Mouse (Mus musculus) neural tube, embryonic 12.5 days (tissue): Measurements from ENCODE around the gene Itgb7. TPM values are rescaled to one million over a fixed set of nuclear protein-coding genes. Genes with fewer than 3 reads are reported as not detected.

Experiments used
- ATAC-seq: fragments of 200-750 bp; cut with Nextera tagmentation; 2 replicates; pipeline ENCODE4 v1.8.0; 2017; ENCODE audit warnings: low read depth, mild to moderate bottlenecking, moderate TSS enrichment, moderate library complexity; ENCODE audit not compliant: low FRiP score
- H3K27ac ChIP-seq: fragments of 300-500 bp; sonication (generic); 2 replicates; pipeline ENCODE4 v1.5.1; 2016
- H3K27me3 ChIP-seq: fragments of 300-500 bp; sonication (generic); replicated peaks from 2 replicates; pipeline ENCODE4 v1.6.1; 2016; ENCODE audit warnings: mild to moderate bottlenecking
- H3K36me3 ChIP-seq: fragments of 300-500 bp; sonication (generic); 2 replicates; pipeline ENCODE4 v1.6.1; 2016; ENCODE audit warnings: mild to moderate bottlenecking
- H3K4me1 ChIP-seq: fragments of 300-500 bp; sonication (generic); 2 replicates; pipeline ENCODE4 v1.6.1; 2016
- H3K4me2 ChIP-seq: fragments of 300-500 bp; sonication (generic); replicated peaks from 2 replicates; pipeline ENCODE4 v1.6.1; 2016; ENCODE audit warnings: mild to moderate bottlenecking
- H3K4me3 ChIP-seq: fragments of 300-500 bp; sonication (generic); 2 replicates; pipeline ENCODE4 v1.5.1; 2016
- H3K9ac ChIP-seq: fragments of 300-500 bp; sonication (generic); 2 replicates; pipeline ENCODE4 v1.6.1; 2016; ENCODE audit warnings: mild to moderate bottlenecking
- H3K9me3 ChIP-seq: fragments of 300-500 bp; sonication (generic); 2 replicates; pipeline ENCODE4 v1.6.1; 2016; ENCODE audit warnings: mild to moderate bottlenecking
- WGBS: fragments of 180-500 bp; shearing (Covaris S2); methylation state at CpG from one replicate; pipeline ENCODE4 v1.1.7; 2016; 5-methylcytosine and 5-hydroxymethylcytosine counted together
- polyA plus RNA-seq: library from polyadenylated mRNA; unstranded; fragments of >200 nt; fragmentation: Nextera tagmentation; extraction: Ambion mirVana; gene quantifications from 2 replicates; pipeline ENCODE4 v1.2.1, GENCODE M21; 2016

The Itgb7 gene
- polyA plus RNA-seq, 1 experiment from 2014 or later, result 0.29 TPM

DNA sequence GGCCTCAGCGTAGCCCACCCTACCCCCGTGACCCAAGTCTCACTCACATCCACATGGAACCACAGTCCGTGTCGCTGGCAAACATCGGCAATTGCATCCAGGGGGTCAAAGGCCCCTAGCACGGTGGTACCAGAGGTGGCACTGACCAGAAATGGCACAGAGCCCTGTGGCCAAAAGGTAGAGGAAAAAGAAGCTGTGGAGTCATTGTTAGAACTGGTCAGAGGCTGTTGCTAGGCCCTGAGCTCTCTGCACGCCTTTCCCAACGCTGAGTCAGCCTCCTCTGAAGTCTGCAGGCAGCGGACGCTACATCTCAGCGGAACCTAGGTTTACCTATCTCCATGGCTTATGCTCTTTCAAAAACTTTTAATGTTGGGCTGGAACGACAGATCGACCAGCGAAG is 51.8 kb downstream of the Itgb7 start:
- H3K4me1 ChIP-seq, result no peaks in the 10 kb centered on the region
- H3K27ac ChIP-seq, result no peak overlapping the region
- H3K36me3 ChIP-seq, result peaks cover 9% of the 10 kb centered on the region
- no peak overlapping the region for H3K4me3 ChIP-seq
- H3K9ac ChIP-seq, result 0 out of 2 replicates have a peak overlapping the region, but pooled peaks have one; percentile 21
- no peaks in the 10 kb centered on the region for H3K9me3 ChIP-seq
- no peak overlapping the region for H3K4me2 ChIP-seq
- no peak for ATAC-seq
- H3K27me3 ChIP-seq, result no peaks in the 10 kb centered on the region
- 93% methylated on average over 14 of the region's 14 CpGs for WGBS

DNA sequence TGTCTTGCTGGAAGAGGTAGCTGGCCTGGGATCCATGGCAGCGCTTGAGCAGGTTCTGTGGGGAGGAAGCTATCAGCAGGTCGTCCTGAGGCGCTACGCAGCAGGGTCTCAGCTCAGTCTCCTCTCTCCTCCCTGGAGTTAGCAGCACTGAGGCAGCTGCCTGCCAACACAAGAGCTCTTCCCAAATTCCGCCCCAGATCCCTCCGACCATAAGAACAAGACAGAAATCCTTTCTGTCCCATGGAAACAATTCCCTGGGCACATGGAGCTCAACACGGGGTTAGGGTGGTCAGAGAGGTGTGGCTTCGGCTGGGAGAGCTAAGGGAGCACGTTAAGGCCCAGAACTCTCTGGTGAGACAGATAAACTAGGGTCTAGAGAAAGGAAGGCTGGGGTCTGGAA is 52.6 kb downstream of the Itgb7 start:
- Histone ChIP-seq H3K9ac (no peak overlapping the region), H3K9me3 (no peaks in the 10 kb centered on the region), H3K27ac (no peak overlapping the region), H3K4me3 (no peak overlapping the region), H3K27me3 (no peaks in the 10 kb centered on the region), H3K4me1 (no peaks in the 10 kb centered on the region), H3K4me2 (no peak overlapping the region), H3K36me3 (peaks cover 9% of the 10 kb centered on the region)
- no peak for ATAC-seq
- 83% methylated on average over 9 of the region's 9 CpGs for WGBS

DNA sequence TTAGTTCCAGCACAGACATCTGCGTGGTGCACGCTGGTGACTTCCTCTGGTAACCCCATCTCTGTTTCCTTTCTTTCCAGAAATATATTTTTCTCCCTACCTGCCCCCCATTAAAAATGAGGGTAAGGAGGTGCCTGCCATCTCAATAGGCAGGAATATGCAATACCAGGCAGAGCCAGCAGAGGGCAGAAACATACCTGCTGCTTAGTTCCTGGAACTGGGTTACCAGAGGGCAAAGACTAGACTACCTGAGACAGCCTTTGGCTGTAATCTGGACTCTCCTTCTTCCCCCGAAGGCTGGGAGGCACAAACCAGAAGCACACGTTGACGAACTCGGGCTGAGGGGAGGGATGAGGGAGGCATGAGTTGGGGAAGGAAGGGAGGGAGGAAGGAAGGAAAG is 53.5 kb downstream of the Itgb7 start:
- no peaks in the 10 kb centered on the region for H3K4me1 ChIP-seq
- H3K9me3 ChIP-seq, result no peaks in the 10 kb centered on the region
- no peak overlapping the region for H3K4me2 ChIP-seq
- H3K4me3 ChIP-seq, result no peak overlapping the region
- H3K9ac ChIP-seq, result no peak overlapping the region
- no peak overlapping the region for H3K27ac ChIP-seq
- H3K36me3 ChIP-seq, result 0 out of 2 replicates have a peak, but pooled peaks cover 3% of the 10 kb centered on the region
- ATAC-seq, result no peak
- H3K27me3 ChIP-seq, result no peaks in the 10 kb centered on the region
- 23% methylated on average over 6 of the region's 6 CpGs for WGBS

DNA sequence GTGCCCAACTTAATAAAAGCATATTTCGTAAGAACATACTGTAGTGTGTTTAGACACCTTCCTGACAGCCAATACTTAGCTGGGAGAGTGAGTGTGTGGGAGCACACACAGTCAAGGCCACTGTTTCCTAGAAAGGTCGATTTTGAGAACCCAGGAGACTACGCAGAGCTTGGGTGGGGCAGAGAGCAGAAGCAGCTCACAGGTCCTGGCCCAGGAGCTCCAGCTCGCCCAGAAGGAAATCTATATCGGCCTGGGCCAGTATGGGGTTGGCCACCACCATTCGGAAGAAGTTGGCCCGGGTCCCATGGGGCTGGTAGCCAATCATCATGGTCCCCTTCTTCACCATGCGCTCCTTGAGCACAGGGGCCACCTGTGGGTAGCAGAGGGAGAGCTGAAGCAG is 54.3 kb downstream of the Itgb7 start:
- no peak for ATAC-seq
- H3K27ac ChIP-seq, result no peak overlapping the region
- WGBS, result 81% methylated on average over 8 of the region's 8 CpGs
- no peaks in the 10 kb centered on the region for H3K27me3 ChIP-seq
- no peaks in the 10 kb centered on the region for H3K9me3 ChIP-seq
- H3K4me3 ChIP-seq, result no peak overlapping the region
- no peaks in the 10 kb centered on the region for H3K4me1 ChIP-seq
- H3K36me3 ChIP-seq, result 0 out of 2 replicates have a peak, but pooled peaks cover 3% of the 10 kb centered on the region
- H3K9ac ChIP-seq, result no peak overlapping the region
- no peak overlapping the region for H3K4me2 ChIP-seq

DNA sequence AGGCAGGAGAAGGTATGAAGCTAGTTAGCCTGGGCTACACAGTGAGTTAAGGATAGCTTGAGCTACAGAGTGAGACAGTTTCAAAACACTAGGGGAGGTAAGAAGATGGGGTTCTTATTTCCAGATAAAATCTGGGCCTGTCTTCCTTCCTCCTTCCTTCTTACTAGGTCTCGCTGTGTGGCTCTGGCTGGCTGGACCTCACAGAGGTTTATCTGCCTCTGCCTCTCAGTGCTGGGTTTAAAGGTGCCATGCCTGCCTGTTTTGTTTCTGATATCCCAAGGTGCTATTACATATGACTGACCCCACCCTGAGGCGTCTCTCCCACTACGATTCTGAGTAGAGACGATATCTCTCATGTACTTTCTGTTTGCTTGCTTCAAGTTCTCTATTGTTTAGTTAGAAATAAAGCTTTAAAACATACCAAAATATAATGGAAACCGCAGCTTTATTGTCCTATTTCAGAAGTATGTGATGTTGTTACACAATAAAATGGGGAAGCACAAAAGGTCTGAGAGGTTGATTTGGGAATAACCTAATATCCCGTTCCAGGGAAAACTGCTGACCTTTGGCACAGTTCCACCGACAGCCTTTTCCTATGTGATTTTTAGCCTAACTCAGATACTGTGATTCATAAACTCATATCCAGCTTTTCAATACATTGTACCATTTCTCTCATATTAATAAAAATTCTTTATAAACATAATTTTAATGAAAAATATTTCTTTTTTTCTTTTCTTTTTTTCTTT is 55.0 kb downstream of the Itgb7 start:
- Histone ChIP-seq H3K9ac (no peak overlapping the region), H3K36me3 (0 out of 2 replicates have a peak, but pooled peaks cover 3% of the 10 kb centered on the region), H3K9me3 (no peaks in the 10 kb centered on the region), H3K27ac (no peak overlapping the region), H3K27me3 (no peaks in the 10 kb centered on the region), H3K4me1 (no peaks in the 10 kb centered on the region), H3K4me2 (no peak overlapping the region), H3K4me3 (no peak overlapping the region)
- WGBS, result 84% methylated on average over 7 of the region's 7 CpGs
- no peak for ATAC-seq

DNA sequence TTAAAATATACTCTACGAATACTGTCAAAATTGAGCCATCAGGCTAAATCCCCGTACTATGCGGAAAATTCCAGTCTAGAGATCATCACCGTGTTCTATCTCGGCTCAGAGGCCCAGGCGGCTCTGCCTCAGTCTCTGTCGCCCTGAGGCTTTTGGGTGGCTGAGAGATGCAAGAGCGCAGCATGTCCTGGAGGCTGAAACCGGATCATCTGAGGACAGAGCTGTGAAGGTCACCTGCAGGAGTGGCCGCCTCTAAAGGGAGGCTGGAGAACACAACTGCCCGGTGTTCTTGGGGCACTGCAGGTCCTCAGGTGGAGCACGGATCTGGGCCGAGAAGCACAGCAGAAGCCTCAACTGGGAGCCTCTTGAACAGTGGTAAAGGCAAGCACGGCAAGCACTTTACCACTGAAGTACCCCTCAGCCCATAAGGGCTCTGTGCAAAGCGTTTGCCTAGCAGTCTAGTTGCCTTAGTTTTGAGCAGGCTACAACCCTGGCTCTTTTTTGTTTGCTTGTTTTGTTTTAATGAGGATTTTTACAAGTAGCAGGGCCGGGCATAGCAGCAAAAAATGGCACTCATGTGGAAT is 55.9 kb downstream of the Itgb7 start:
- Histone ChIP-seq H3K36me3 (no peaks in the 10 kb centered on the region), H3K4me3 (no peak overlapping the region), H3K9ac (no peak overlapping the region), H3K27me3 (no peaks in the 10 kb centered on the region), H3K27ac (no peak overlapping the region), H3K4me1 (no peaks in the 10 kb centered on the region), H3K4me2 (no peak overlapping the region), H3K9me3 (no peaks in the 10 kb centered on the region)
- WGBS, result 87% methylated on average over 16 of the region's 16 CpGs
- ATAC-seq, result no peak

DNA sequence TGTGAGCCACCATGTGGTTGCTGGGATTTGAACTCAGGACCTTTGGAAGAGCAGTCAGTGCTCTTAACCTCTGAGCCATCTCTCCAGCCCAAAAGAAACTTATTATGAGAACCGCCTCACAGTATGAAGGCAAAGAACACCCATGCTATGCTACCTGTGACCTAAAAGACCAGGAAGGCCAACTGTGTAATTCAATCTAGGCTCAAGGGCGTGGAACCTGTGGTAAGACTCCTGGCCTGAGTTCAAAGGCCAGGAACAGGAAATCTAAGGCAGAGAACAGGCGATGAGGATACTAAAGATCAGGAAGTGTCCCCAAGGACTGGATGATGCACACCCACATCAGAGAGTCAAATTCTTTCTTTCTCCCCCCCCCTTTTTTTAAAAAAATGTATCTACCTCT is 58.2 kb downstream of the Itgb7 start:
- WGBS, result 91% methylated on average over 3 of the region's 3 CpGs
- ATAC-seq, result no peak
- H3K27me3 ChIP-seq, result no peaks in the 10 kb centered on the region
- H3K9me3 ChIP-seq, result no peaks in the 10 kb centered on the region
- H3K4me2 ChIP-seq, result no peak overlapping the region
- H3K27ac ChIP-seq, result no peak overlapping the region
- H3K4me3 ChIP-seq, result no peak overlapping the region
- no peak overlapping the region for H3K9ac ChIP-seq
- no peaks in the 10 kb centered on the region for H3K36me3 ChIP-seq
- H3K4me1 ChIP-seq, result no peaks in the 10 kb centered on the region

DNA sequence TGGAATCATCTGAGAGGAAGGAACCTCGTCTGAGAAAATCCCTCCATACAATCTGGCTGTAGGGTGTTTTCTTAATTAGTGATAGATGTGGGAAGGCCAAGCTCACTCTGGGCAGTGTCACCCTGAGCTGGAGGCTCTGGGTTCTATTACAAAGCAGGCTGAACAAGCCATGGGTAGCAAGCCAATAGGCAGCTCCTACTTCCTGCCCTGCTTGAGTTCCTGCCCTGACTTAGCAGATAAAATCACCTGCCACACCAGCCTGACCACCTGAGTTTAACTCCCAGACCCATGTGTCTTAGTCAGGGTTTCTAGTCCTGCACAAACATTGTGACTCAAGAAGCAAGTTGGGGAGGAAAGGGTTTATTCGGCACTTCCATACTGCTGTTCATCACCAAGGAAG is 62.7 kb downstream of the Itgb7 start:
- WGBS, result 73% methylated on average over 2 of the region's 2 CpGs
- H3K4me3 ChIP-seq, result no peak overlapping the region
- H3K9me3 ChIP-seq, result no peaks in the 10 kb centered on the region
- H3K27ac ChIP-seq, result no peak overlapping the region
- H3K36me3 ChIP-seq, result no peaks in the 10 kb centered on the region
- ATAC-seq, result no peak
- no peaks in the 10 kb centered on the region for H3K27me3 ChIP-seq
- no peak overlapping the region for H3K4me2 ChIP-seq
- H3K9ac ChIP-seq, result no peak overlapping the region
- H3K4me1 ChIP-seq, result no peaks in the 10 kb centered on the region

DNA sequence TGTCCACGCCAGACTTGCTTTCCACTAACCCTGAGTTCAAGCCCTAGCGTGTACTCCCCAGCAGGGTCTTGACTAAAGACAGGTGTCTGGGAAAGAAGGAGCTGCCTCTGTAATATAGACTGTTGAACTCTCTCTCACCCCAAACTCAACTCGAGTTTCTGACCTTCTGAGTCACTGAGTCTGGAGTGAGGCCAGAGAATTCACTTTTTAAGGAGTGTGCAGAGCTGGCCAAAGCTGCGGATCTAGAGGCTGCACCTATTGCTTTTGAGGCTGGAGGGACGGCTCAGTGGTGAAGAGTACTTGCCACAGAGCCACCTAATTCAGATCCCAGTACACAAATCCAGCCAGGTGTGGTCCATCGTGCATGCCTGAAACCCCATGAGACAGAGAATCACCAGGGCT is 64.1 kb downstream of the Itgb7 start:
- Histone ChIP-seq H3K4me2 (no peak overlapping the region), H3K27ac (no peak overlapping the region), H3K4me3 (no peak overlapping the region), H3K36me3 (no peaks in the 10 kb centered on the region), H3K4me1 (no peaks in the 10 kb centered on the region), H3K27me3 (no peaks in the 10 kb centered on the region), H3K9me3 (no peaks in the 10 kb centered on the region), H3K9ac (no peak overlapping the region)
- WGBS, result 67% methylated on average over 6 of the region's 6 CpGs
- ATAC-seq, result no peak

Other genes starting within 250 kb of the Itgb7 start
- 5.4 and 6.8 TPM in 2 replicates for gene Krt8, start 227.5 kb downstream of the Itgb7 start, polyA plus RNA-seq
- 4.1 and 4.2 TPM in 2 replicates for gene Krt18, start 203.8 kb downstream of the Itgb7 start, polyA plus RNA-seq
- gene Eif4b, start 158.2 kb downstream of the Itgb7 start, polyA plus RNA-seq, result 89.2 and 92.3 TPM in 2 replicates
- gene Tns2, start 131.5 kb downstream of the Itgb7 start, polyA plus RNA-seq, result 13.0 and 13.5 TPM in 2 replicates
- 29.6 and 33.3 TPM in 2 replicates for gene Spryd3, start 95.7 kb downstream of the Itgb7 start, polyA plus RNA-seq
- 0.60 and 0.63 TPM in 2 replicates for gene Igfbp6, start 87.6 kb downstream of the Itgb7 start, polyA plus RNA-seq
- 0.11 TPM in 1 of 2 replicates, not detected in the other for gene Soat2, start 81.4 kb downstream of the Itgb7 start, polyA plus RNA-seq
- 98.3 and 105 TPM in 2 replicates for gene Zfp740, start 28.7 kb downstream of the Itgb7 start, polyA plus RNA-seq
- gene Csad, start 27.2 kb downstream of the Itgb7 start, polyA plus RNA-seq, result 46.7 and 48.3 TPM in 2 replicates
- gene Rarg, start 25.6 kb upstream of the Itgb7 start, polyA plus RNA-seq, result 15.4 and 18.7 TPM in 2 replicates
- gene Gm9918, start 38.6 kb upstream of the Itgb7 start, polyA plus RNA-seq, result 0.09 and 0.23 TPM in 2 replicates
- 53.2 and 56.4 TPM in 2 replicates for gene Mfsd5, start 47.5 kb upstream of the Itgb7 start, polyA plus RNA-seq
- gene Espl1, start 64.3 kb upstream of the Itgb7 start, polyA plus RNA-seq, result 22.5 and 25.4 TPM in 2 replicates
- 373 and 404 TPM in 2 replicates for gene Pfdn5, start 94.2 kb upstream of the Itgb7 start, polyA plus RNA-seq
- 90.4 and 94.9 TPM in 2 replicates for gene Myg1, start 99.8 kb upstream of the Itgb7 start, polyA plus RNA-seq
- 51.3 and 53.2 TPM in 2 replicates for gene Aaas, start 118.8 kb upstream of the Itgb7 start, polyA plus RNA-seq
- 0.57 and 0.81 TPM in 2 replicates for gene Sp7, start 135.2 kb upstream of the Itgb7 start, polyA plus RNA-seq
- gene Sp1, start 174.2 kb upstream of the Itgb7 start, polyA plus RNA-seq, result 6.9 and 7.7 TPM in 2 replicates
- 0.23 TPM in 2 replicates for gene Amhr2, start 213.4 kb upstream of the Itgb7 start, polyA plus RNA-seq
- gene Prr13, start 227.1 kb upstream of the Itgb7 start, polyA plus RNA-seq, result 80.5 and 80.6 TPM in 2 replicates
- 144 and 152 TPM in 2 replicates for gene Pcbp2, start 238.6 kb upstream of the Itgb7 start, polyA plus RNA-seq